8 mouse cellular contexts compared by ENCODE assay signal in genomic region chr16:5431111-5431510, GRCm38 (mm10).
DNase-seq lines count a peak whose midpoint lies in the region; ATAC-seq and TF ChIP-seq lines count a peak whose summit lies in the region.

No protein-coding gene starts in this region.

- no peak for TF ChIP-seq CTCF in heart, postnatal 0 days (IDR thresholded peaks at IDR 0.05; ENCODE audit: low read depth)

- H3K27me3 ChIP-seq in hindbrain, embryonic 16.5 days (replicated peaks; ENCODE audit: control insufficient read depth, insufficient read depth, low read length): no peaks in the 10 kb centered on the region
- H3K27me3 ChIP-seq in hindbrain, embryonic 11.5 days (ENCODE audit: control insufficient read depth, insufficient read depth, low read length): no peaks in the 10 kb centered on the region
- no peaks in the 10 kb centered on the region for H3K27me3 ChIP-seq in heart, postnatal 0 days (ENCODE audit: control insufficient read depth, insufficient read depth, low read length)

- H3K4me2 ChIP-seq in hindbrain, embryonic 16.5 days (ENCODE audit: low read length): no peak overlapping the region
- H3K4me2 ChIP-seq in hindbrain, embryonic 11.5 days (replicated peaks; ENCODE audit: low read depth, low read length): no peak overlapping the region
- peak overlapping the region; percentile 61 for H3K4me2 ChIP-seq in heart, postnatal 0 days (ENCODE audit: low read depth, low read length)

- peak; percentile 60; the same call in 1 of the 2 replicates for ATAC-seq in hindbrain, embryonic 16.5 days
- ATAC-seq in hindbrain, embryonic 11.5 days (ENCODE audit: low FRiP score): no peak
- peak; percentile 15; the same call in 1 of the 2 replicates for ATAC-seq in common myeloid progenitor, adult 5-6 weeks (replicated peaks; ENCODE audit: low read depth, poor library complexity, severe bottlenecking)
- ATAC-seq in heart, postnatal 0 days (ENCODE audit: insufficient read depth, low read depth): peak; percentile 97

- H3K27ac ChIP-seq in hindbrain, embryonic 16.5 days (ENCODE audit: low read depth, low read length): 0 out of 2 replicates have a peak overlapping the region, but pooled peaks have one; percentile 42
- H3K27ac ChIP-seq in hindbrain, embryonic 11.5 days (ENCODE audit: low read depth, low read length): no peak overlapping the region
- H3K27ac ChIP-seq in heart, postnatal 0 days (ENCODE audit: low read depth): peak overlapping the region; percentile 81

- no peaks in the 10 kb centered on the region for H3K9me3 ChIP-seq in hindbrain, embryonic 16.5 days (ENCODE audit: control insufficient read depth, low read length)
- H3K9me3 ChIP-seq in hindbrain, embryonic 11.5 days (ENCODE audit: control insufficient read depth, low read length): no peaks in the 10 kb centered on the region
- no peaks in the 10 kb centered on the region for H3K9me3 ChIP-seq in heart, postnatal 0 days (replicated peaks; ENCODE audit: control insufficient read depth, low read length)

- 77% methylated on average over 3 of the region's 3 CpGs for WGBS in hindbrain, embryonic 16.5 days
- WGBS in hindbrain, embryonic 11.5 days: 85% methylated on average over 3 of the region's 3 CpGs
- WGBS in heart, postnatal 0 days: 17% methylated on average over 3 of the region's 3 CpGs

- H3K4me3 ChIP-seq in hindbrain, embryonic 16.5 days (ENCODE audit: low read length): no peak overlapping the region
- no peak overlapping the region for H3K4me3 ChIP-seq in hindbrain, embryonic 11.5 days (ENCODE audit: low read depth, low read length)
- peak overlapping the region; percentile 37 for H3K4me3 ChIP-seq in heart, postnatal 0 days (ENCODE audit: low read depth, low read length)

- no peak for DNase-seq in hindbrain, embryonic 11.5 days (ENCODE audit: low spot score)
- peak; percentile 88 for DNase-seq in heart, postnatal 0 days (ENCODE audit: low spot score)
- peak; percentile 7 for DNase-seq in lung, postnatal 36 days
- no peak for DNase-seq in ovary, postnatal 10 days (ENCODE audit: low spot score)
- DNase-seq in embryo, embryonic 9.5 days (ENCODE audit: extremely low spot score): no peak
- DNase-seq in kidney, postnatal 4 days: no peak

- no peaks in the 10 kb centered on the region for H3K36me3 ChIP-seq in hindbrain, embryonic 16.5 days (ENCODE audit: control insufficient read depth, insufficient read depth, low read length)
- no peaks in the 10 kb centered on the region for H3K36me3 ChIP-seq in hindbrain, embryonic 11.5 days (ENCODE audit: control insufficient read depth, insufficient read depth, low read length)
- H3K36me3 ChIP-seq in heart, postnatal 0 days (replicated peaks; ENCODE audit: control insufficient read depth, insufficient read depth, low read length): no peaks in the 10 kb centered on the region

- H3K4me1 ChIP-seq in hindbrain, embryonic 16.5 days (ENCODE audit: control insufficient read depth, insufficient read depth, low read depth, low read length): no peaks in the 10 kb centered on the region
- no peaks in the 10 kb centered on the region for H3K4me1 ChIP-seq in hindbrain, embryonic 11.5 days (replicated peaks; ENCODE audit: control insufficient read depth, insufficient read depth, low read length)
- H3K4me1 ChIP-seq in heart, postnatal 0 days (ENCODE audit: control insufficient read depth, insufficient read depth): peaks cover 38% of the 10 kb centered on the region

- H3K9ac ChIP-seq in hindbrain, embryonic 16.5 days (ENCODE audit: low read depth, low read length): no peak overlapping the region
- H3K9ac ChIP-seq in hindbrain, embryonic 11.5 days (ENCODE audit: low read depth, low read length): no peak overlapping the region
- peak overlapping the region; percentile 27; the same call in 1 of the 2 replicates for H3K9ac ChIP-seq in heart, postnatal 0 days (replicated peaks; ENCODE audit: low read depth, low read length)

- peak; percentile 93 for TF ChIP-seq EP300 in heart, postnatal 0 days (IDR thresholded peaks at IDR 0.05; ENCODE audit: low read depth)

Comparison
In these comparisons a context has a peak if more than half of its experiments do, and no peak if none do; other contexts are left out.
1. DNase-seq: peak in heart, postnatal 0 days (single experiment) and lung, postnatal 36 days (single experiment); none in hindbrain, embryonic 11.5 days (single experiment), ovary, postnatal 10 days (single experiment), embryo, embryonic 9.5 days (single experiment) and kidney, postnatal 4 days (0 of 2).